Mouse (Mus musculus) C2C12 (cell line): ENCODE data around the gene Rfxap.

Source experiments
- CEBPB ChIP-seq: IDR thresholded peaks from one replicate; pipeline ENCODE4 v1.6.1; 2011; ENCODE audit warnings: low read depth, mild to moderate bottlenecking, control low read depth, moderate library complexity
- CTCF ChIP-seq: IDR thresholded peaks from one replicate; pipeline ENCODE4 v1.5.1; 2011; ENCODE audit not compliant: control insufficient read depth, insufficient read depth, insufficient read length
- MAX ChIP-seq: IDR thresholded peaks from one replicate; pipeline ENCODE4 v1.6.1; 2011; ENCODE audit warnings: mild to moderate bottlenecking, control low read depth
- MYOD1 ChIP-seq: IDR thresholded peaks from one replicate; pipeline ENCODE4 v1.6.1; 2011; ENCODE audit warnings: low read depth; ENCODE audit not compliant: control insufficient read depth, insufficient read length
- MYOG ChIP-seq: IDR thresholded peaks from one replicate; pipeline ENCODE4 v1.6.1; 2011; ENCODE audit not compliant: control insufficient read depth, insufficient read length; ENCODE audit errors: extremely low read depth

DNA sequence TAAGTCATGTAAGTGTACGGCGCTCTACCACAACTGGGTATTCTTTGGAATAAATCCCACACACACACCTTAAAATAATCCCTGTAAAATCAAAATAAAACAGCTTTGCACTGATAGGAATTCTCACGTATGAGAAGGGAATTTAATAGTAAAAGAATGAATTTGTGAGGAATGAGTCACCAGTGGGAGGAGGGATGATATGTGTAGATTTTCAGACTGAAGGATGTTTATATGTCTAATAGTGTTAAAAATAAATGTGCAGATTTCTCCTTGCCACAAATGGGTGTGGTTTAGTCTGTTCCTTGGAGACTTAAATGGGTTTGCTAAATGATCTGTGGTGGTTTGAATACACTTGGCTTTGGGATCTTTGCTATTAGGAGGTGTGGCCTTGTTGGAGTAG, 24.9 kb upstream of the Rfxap start:
- TF ChIP-seq MYOD1 (no peak), CTCF (no peak), MYOG (no peak), MAX (no peak), CEBPB (no peak)
